Mouse (Mus musculus) brown adipose tissue, adult 24 weeks (tissue): ENCODE measurements around the gene Rab14. TPM values are rescaled to one million over a fixed set of nuclear protein-coding genes. Genes with fewer than 3 reads are reported as not detected.

Source experiments
- H3K27ac ChIP-seq: fragments of 200-500 bp; replicated peaks from 2 replicates; pipeline ENCODE4 v1.5.1; 2012; ENCODE audit warnings: low read depth, mild to moderate bottlenecking, low read length
- H3K4me1 ChIP-seq: fragments of 200-500 bp; 2 replicates; pipeline ENCODE4 v1.6.1; 2012; ENCODE audit warnings: low read length, mixed read lengths; ENCODE audit not compliant: control insufficient read depth, insufficient read depth, insufficient read length
- H3K4me3 ChIP-seq: fragments of 200-500 bp; 2 replicates; pipeline ENCODE4 v1.5.1; 2012; ENCODE audit warnings: low read depth, mild to moderate bottlenecking, low read length, moderate library complexity; ENCODE audit not compliant: insufficient read depth
- polyA plus RNA-seq: library from polyadenylated mRNA; stranded (reverse); fragments of >200 nt; gene quantifications from 2 replicates; pipeline ENCODE4 v1.2.4, GENCODE M21; 2012; ENCODE audit not compliant: missing spikeins, insufficient read depth, insufficient read length

Rab14 gene
- polyA plus RNA-seq = 114 and 128 TPM in 2 replicates

- H3K4me1 ChIP-seq = peaks cover 6% of the 10 kb centered on the region; the same call in 1 of the 2 replicates
These were observed at the start of gene Rab14 for GRCm38 (mm10) chr2:35200898-35201668. Rab14 (minus strand) TSS chr2:35201120.

GRCm38 (mm10) chr2:35247763-35248162 lies 46.8 kb upstream of the Rab14 start:
- H3K4me3 ChIP-seq = no peak overlapping the region
- no peak overlapping the region for H3K27ac ChIP-seq
- no peaks in the 10 kb centered on the region for H3K4me1 ChIP-seq

More at GRCm38 (mm10) chr2:35200898-35201668, at the start of gene Rab14:
- Histone ChIP-seq H3K4me3 (peak within 1 kb of the TSS; percentile 96), H3K27ac (peak within 1 kb of the TSS; percentile 99)

GRCm38 (mm10) chr2:35244241-35244640 lies 43.3 kb upstream of the Rab14 start:
- Histone ChIP-seq H3K4me1 (no peaks in the 10 kb centered on the region), H3K27ac (no peak overlapping the region), H3K4me3 (no peak overlapping the region)

- no peak overlapping the region for H3K27ac ChIP-seq
- no peak overlapping the region for H3K4me3 ChIP-seq
- no peaks in the 10 kb centered on the region for H3K4me1 ChIP-seq
These were observed 34.1 kb upstream of the Rab14 start for GRCm38 (mm10) chr2:35235021-35235420.

GRCm38 (mm10) chr2:35233898-35234297 lies 33.0 kb upstream of the Rab14 start:
- Histone ChIP-seq H3K27ac (no peak overlapping the region), H3K4me1 (no peaks in the 10 kb centered on the region)

GRCm38 (mm10) chr2:35232595-35233445 lies 31.9 kb upstream of the Rab14 start:
- no peak overlapping the region for H3K27ac ChIP-seq
- no peak overlapping the region for H3K4me3 ChIP-seq
- no peaks in the 10 kb centered on the region for H3K4me1 ChIP-seq

More at GRCm38 (mm10) chr2:35233898-35234297, 33.0 kb upstream of the Rab14 start:
- H3K4me3 ChIP-seq = no peak overlapping the region

GRCm38 (mm10) chr2:35231871-35232270 lies 31.0 kb upstream of the Rab14 start:
- Histone ChIP-seq H3K27ac (no peak overlapping the region), H3K4me1 (no peaks in the 10 kb centered on the region), H3K4me3 (no peak overlapping the region)

- no peaks in the 10 kb centered on the region for H3K4me1 ChIP-seq
- H3K27ac ChIP-seq = no peak overlapping the region
- no peak overlapping the region for H3K4me3 ChIP-seq
These were observed 29.3 kb upstream of the Rab14 start for GRCm38 (mm10) chr2:35230215-35230614.

- H3K27ac ChIP-seq = no peak overlapping the region
- no peak overlapping the region for H3K4me3 ChIP-seq
- H3K4me1 ChIP-seq = no peaks in the 10 kb centered on the region
These were observed 27.2 kb upstream of the Rab14 start for GRCm38 (mm10) chr2:35228145-35228544.

GRCm38 (mm10) chr2:35224285-35224684 lies 23.4 kb upstream of the Rab14 start:
- Histone ChIP-seq H3K4me1 (no peaks in the 10 kb centered on the region), H3K27ac (no peak overlapping the region), H3K4me3 (no peak overlapping the region)

GRCm38 (mm10) chr2:35222822-35223391 lies 22.0 kb upstream of the Rab14 start:
- Histone ChIP-seq H3K4me1 (no peaks in the 10 kb centered on the region), H3K27ac (no peak overlapping the region), H3K4me3 (no peak overlapping the region)

GRCm38 (mm10) chr2:35218736-35219135 lies 17.8 kb upstream of the Rab14 start:
- no peaks in the 10 kb centered on the region for H3K4me1 ChIP-seq
- no peak overlapping the region for H3K27ac ChIP-seq

GRCm38 (mm10) chr2:35216701-35217100 lies 15.8 kb upstream of the Rab14 start:
- H3K27ac ChIP-seq = no peak overlapping the region
- no peak overlapping the region for H3K4me3 ChIP-seq
- H3K4me1 ChIP-seq = no peaks in the 10 kb centered on the region

More at GRCm38 (mm10) chr2:35218736-35219135, 17.8 kb upstream of the Rab14 start:
- no peak overlapping the region for H3K4me3 ChIP-seq

- no peak overlapping the region for H3K27ac ChIP-seq
- no peaks in the 10 kb centered on the region for H3K4me1 ChIP-seq
- H3K4me3 ChIP-seq = no peak overlapping the region
These were observed 14.4 kb upstream of the Rab14 start for GRCm38 (mm10) chr2:35215363-35215762.

- Histone ChIP-seq H3K27ac (no peak overlapping the region), H3K4me1 (no peaks in the 10 kb centered on the region), H3K4me3 (peak overlapping the region; percentile 35; the same call in 1 of the 2 replicates)
These were observed 14.0 kb upstream of the Rab14 start for GRCm38 (mm10) chr2:35214881-35215358.
